Mouse (Mus musculus): Measurements from ENCODE around the gene Brip1.
"Not testable (repeated sequence)": the region's sequence is repeated elsewhere in the genome, so short reads cannot be mapped to it uniquely, and the experiment has no call there.

Gene Brip1

DNA sequence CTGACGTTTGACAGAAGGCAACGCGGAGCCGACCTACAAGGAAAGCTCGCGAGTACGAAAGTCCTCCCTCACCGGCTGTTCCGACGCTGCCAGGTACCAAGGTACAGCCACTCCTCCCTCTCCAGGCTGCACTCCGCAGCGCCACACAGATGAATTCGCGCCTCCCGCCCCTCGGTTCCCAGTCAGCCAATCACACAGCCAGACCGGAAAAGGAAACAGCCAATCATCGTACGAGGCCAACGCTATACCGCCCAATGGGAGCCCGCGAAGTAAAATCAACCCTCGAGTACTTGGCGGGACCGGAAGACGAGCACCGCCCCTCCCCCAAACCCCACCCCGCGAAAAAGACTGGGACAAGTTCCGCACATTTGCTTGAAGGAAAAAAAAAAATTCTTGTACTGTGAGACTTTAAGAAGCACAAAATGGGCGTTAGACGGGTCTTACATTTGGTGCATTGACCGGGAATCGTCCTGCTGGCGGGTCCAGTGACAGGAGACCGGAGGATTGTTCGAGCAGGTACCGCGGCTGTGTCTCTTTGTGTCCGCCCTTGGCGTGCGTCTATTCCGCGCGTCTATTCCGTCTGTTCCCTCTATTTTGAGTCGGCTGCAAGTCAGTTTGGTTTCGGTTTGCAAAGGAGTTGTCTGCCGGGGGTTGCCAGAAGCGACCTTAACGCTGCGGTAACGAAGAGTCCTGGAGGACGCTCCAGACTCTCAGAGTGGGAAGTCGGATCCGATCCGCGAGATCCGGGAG, at the start of gene Brip1:
Gene Brip1 (minus strand): TSS at position 157 of the 750 bp plus-strand sequence.
- CTCF ChIA-PET = interaction anchor here (0.7 kb wide), 1 partner anchor 22 kb away, joined by 4 read pairs; no protein-coding TSS in a partner anchor

DNA sequence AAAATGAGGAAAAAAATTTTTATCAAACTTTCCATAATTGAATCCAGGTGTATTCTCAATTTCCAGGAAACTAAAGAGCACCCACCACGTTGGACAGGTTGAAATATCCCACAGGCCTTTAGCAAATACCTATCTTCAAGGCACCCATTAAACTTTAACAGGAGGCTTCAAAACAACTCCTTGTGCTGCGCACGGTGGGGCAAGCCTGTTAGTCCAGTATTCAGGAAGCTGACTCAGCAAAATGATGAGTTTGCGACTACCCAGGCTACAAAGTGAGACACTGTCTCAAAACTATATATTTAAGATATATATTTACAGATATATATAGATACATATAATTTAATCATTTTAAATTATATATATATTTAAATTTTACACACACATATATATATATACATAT, 31.5 kb upstream of the Brip1 start:
- CTCF ChIA-PET = interaction anchor here (0.7 kb wide), 1 partner anchor 289 kb away, joined by 4 read pairs; no protein-coding TSS in a partner anchor

DNA sequence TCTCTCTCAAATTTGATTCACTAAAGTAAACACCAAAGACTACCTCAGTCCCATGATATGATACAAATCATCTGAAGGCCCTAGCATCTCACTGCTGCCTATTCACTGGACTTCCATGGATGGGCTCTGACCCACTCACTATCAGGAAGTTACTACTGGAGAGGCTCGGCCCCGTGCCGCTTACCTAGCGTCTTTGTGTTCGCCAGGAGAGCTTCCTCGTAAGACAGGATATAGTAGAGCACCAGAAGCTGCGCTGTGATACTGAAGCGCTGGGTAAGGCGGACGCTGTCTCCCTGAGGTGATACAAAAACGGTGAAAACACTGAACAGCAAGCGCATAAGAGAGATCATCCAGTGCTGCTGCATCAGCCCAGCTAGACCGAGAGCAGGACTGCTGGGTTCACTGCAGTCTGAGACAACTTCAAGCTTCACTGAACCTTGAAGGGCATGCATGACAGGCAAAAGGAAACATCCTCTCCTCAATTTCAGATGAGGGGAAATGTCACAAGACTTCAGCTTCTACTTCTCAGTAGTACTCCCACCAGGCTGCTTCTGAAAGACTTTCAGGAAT, 30.9 kb upstream of the Brip1 start:
- CTCF ChIA-PET = no interaction called here

DNA sequence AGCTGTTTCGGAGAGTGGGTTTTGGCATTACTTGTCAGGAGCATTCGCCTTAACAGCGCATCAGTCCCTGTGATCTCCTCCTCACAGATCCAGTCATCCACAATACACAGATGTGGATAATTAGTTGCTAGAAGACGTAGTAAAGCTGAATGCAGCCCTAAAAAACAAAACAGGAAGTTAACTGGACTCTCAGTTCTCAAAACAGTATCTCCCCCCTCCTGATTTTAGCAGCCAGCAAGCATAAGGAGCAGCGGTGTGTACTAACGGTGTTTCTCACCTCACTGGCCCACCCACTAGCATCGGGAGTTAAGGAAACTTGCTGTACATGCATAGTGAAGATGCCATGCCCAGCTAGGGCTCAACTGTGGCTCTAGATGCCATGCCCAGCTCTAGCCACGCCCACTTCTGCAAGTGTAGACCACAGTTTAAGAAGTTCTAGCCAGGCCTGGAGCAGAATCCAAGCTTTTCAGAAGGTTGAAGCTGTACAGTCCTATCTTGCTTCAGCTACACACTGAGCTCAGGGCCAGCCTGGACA, 25.7 kb upstream of the Brip1 start:
- CTCF ChIA-PET = interaction anchor here (0.5 to 0.8 kb wide), 2 partner anchors 11 to 336 kb away, joined by 3 read pairs; no protein-coding TSS in a partner anchor

DNA sequence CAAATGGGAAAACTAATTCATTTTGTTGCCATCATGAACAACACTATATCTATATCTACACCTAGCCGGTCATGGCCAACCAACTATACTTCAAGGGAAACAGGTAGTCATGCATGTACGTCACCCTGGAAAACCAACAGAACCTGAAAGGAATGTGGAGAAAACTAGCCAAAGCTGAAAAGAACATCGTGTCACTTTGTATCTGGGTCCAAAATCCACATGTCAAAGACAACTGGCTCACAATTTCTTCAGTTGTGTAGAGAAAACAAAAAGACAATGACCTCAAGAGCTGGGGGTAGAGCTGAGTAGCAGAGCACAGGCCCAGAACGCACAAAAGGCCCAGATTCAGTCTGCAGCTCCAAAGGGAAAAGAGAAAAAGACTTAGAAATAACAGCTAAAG, 24.8 kb upstream of the Brip1 start:
- CTCF ChIA-PET = no interaction called here

DNA sequence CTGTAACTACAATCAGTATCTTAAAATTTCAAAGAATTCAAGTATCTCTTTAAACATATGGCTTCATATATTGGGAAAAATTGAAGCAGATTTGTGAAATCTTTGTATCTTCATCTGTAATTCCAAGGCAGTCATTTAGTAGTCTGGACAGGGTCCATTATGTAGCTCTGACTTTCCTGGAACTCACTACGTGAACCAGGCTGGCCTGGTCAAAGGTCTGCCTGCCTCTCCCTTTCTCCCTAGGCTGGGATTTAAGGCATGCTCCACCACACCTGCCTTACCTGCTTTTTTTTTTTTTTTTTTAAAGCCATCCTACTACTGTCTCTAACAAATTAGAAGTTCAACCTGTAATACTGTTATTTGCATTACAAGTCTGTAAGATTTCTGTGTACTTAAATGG, 10.8 kb upstream of the Brip1 start:
- CTCF ChIA-PET = interaction anchor here (0.5 to 0.6 kb wide), 2 partner anchors 146 to 456 kb away, joined by 3 to 4 read pairs; no protein-coding TSS in a partner anchor

DNA sequence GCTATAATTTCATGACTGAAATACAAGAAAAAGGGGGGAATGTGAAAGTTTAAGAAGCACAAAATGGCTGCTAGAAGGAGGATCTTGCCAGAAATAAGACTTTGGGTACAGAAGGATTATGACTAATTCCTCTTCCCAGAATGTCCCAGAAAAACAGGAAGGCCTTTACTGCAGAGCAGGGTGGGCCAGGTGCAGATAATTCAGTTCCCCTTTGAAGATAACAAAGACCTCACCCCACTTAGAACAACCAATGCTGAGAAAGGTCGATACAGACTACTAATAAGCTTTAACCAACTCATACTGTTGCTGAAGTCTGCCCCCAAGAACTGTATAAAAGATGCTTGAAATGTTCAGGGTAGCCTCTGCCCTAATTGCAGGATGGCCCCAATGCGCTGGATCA, 8.1 kb upstream of the Brip1 start:
- CTCF ChIA-PET = no interaction called here

DNA sequence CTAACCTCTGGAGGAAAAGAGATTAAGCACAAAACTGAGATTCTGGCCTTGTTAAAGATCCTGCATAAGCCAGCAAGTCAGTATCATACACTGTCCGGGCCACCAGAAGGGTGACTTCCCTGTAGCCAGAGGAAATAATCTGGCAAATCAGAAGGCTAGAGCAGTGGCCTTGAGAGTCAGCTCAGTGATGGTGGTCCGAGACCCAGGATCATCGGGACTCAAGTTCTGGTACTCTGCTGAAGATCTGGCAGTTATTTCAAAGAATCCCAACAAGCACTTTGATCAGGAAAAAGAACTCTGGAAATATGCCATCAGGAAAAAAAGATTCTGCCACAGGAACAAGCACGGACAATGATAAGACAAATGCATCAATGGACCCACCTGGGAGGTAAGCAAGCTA, 4.9 kb upstream of the Brip1 start:
- CTCF ChIA-PET = no interaction called here

DNA sequence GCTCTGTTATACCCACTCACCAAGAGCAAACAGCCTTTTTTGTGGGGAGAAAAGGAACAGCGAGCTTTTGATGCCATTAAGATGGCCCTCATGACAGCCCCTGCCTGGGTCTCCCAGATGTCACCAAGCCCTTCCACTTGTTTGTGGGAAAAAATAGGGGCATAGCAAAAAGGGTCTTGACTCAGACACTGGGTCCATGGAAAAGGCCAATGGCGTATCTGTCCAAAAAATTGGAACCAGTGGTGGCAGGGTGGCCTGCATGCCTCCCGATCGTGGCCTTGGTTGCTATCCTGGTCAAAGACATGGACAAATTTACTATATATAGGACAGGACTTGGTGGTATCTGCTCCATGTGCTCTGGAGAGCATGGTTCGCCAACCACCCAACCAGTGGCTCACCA, 4.0 kb upstream of the Brip1 start:
- CTCF ChIA-PET = no interaction called here

DNA sequence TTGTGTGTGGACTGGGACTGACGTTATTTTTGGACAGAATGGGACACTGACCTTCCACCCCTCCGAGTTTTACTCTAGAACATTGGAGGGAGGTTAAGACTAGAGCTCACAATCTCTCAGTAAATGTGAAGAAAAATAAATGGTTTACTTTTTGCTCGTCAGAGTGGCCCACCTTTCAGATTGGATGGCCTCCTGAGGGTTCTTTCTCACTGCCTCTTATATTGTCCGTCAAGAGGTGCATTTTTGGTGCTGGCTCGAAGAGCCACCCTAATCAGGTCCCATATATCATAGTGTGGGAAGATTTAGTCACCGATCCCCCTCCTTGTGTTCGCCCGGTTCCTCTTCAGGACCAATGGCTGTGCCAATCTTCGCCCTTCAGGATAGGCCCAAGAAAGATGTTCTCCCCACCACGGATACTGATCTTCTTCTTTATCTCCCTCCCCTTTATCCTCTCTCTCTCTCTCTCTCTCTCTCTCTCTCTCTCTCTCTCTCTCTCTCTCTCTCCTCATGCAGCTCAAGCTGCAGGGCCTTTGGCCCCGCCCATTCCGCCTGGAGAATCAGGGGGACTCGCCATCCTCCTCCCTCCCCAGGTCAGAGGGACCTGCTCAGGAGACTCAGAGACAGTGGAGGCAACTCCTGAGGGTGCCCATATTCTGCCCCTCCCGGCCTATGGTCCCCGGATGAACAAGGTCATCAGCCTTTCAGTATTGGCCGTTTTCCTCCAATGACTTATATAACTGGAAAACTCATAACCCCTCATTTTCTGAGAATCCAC, 1.1 kb upstream of the Brip1 start:
- CTCF ChIA-PET = no interaction called here

DNA sequence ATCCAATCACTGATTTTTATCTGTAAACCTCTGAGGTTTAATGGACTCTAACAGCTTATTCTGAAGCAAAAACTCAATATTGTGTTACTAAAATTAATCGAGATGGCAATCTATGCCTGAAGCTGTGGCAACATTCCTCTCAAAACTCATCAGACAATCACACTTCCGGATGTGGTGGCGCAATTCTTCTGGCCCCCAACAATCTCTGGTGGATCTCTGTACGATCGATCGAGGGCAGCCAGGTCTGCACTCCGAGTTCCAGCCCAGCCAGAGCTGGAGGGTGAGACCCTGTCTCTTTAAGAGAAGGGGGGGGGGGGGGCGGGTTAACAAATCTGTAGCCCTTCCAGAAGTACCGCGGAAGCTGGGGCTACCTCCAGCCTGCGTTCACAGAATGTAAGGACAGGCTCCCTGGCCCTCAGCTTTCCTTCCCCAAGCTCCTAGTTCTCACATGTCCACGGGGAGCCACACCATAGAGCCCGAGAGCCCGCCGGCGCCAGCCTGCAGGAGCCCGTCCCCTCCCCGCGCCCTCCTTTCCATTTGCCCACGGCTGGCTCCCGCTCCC, 452 bp downstream of the Brip1 start:
- CTCF ChIA-PET = interaction anchor here (0.7 kb wide), 1 partner anchor 22 kb away, joined by 4 read pairs; no protein-coding TSS in a partner anchor

DNA sequence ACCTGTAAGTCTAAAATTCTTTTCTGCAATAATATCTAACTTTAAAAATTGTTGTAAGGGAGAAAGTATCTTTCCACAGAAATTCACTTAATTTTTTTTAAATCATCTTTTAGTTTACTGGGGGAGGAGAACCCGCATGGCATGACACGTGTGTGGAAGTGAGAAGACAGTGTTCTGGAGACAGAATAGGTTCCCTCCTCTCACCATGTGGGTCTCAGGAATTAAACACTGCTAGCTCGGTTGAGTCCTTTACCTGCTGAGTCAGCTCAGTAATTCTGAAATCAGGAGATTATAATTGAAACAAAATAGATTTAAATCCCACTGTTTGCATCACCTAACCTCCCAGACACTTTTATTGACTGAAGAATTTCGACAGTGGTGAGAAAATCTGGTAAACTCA, 1.3 kb downstream of the Brip1 start:
- CTCF ChIA-PET = interaction anchor here (0.6 kb wide), 1 partner anchor 295 kb away, joined by 5 read pairs; no protein-coding TSS in a partner anchor

DNA sequence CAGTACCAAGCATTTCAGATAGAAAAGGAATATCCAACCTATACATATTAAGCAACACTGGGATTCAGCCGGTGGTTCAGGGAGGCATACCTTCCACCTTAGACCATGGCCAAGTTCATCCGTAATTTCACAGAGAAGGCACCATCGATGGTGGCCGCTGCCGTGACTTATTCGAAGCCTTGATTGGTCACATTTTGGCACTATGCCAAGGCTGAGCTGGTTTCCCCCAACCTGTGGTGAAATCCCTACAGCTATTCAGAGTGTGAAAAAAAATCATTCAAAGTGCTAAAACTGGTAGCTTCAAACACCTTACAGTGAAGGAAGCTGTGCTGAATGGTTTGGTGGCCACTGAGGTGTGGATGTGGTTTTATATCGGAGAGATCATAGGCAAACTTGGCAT, 15.8 kb downstream of the Brip1 start:
- CTCF ChIA-PET = not testable (repeated sequence)

DNA sequence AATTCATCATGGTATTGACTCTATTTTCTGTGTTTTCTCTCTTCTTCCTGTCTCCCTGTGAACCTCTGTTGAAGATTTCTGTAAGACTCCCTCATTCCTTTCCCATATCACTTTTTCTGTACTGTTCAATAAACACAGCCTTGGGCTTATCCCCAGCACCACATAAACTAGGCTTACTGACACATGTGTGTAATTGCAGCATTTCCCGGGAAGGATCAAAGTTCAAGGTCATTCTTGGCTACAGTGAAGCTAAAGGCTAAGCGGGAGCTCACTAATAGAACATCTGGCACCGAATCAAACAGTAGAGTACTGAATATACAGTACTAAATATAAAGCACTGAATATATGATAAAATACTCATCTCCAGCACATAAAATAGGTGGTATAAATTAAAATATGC, 25.2 kb downstream of the Brip1 start:
- CTCF ChIA-PET = no interaction called here

DNA sequence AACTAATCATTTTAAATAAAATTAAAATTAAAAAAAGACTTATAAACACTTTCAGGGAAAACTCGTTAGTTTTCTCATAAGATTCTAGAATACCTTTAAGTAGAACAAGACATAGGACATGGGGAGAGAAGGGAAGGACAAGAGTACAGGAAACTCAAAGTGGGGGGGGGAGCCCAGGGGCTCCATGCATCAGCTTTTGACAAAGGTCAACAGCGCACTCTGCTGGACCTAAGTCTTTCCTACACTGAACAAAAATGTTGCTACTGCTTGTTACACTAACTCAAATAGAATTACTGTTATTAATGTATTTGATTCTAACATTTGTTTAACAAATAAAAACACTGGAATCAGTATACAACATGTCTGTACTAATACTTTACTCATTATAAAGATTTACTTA, 26.8 kb downstream of the Brip1 start:
- CTCF ChIA-PET = interaction anchor here (0.6 to 1.0 kb wide), 2 partner anchors 101 to 259 kb away, joined by 3 read pairs; no protein-coding TSS in a partner anchor

DNA sequence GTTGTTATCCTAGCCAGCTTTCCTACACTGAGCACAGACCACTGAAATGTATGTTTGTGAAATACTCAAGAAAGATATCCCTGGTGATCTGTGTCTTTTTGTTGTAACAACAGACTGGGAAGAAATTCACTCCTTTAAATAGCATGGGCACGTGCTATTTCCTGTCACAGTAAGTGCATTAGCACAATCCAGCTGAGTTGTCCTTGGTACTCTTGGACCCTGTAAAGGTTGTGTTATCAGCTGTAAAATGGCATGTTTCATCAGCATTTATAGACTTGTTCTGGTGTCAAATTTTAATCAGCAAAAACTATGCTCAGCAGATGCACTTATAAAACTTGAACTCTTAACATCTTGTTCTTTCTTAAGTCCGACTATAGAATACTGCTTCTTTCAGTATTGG, 30.2 kb downstream of the Brip1 start:
- CTCF ChIA-PET = no interaction called here

DNA sequence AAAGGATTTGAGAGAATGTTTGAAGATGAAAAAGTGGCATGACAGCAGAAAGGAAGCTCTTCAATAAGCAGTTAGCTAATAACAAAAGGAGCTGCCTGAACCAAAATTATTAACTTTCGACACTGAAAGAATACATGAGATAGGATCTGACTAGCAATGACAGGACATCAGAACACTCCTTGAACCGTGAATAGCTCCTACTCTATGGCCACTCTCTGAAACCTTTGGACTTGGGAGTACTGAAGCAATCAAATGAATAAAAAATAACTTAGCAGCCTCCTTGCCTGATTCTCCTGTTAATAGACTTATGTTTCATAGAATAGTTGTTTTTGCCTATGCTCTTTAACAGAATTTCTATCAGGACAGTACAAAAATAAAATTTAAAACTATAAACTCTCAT, 40.7 kb downstream of the Brip1 start:
- CTCF ChIA-PET = interaction anchor here (0.5 kb wide), 1 partner anchor 909 kb away, joined by 5 read pairs; no protein-coding TSS in a partner anchor

DNA sequence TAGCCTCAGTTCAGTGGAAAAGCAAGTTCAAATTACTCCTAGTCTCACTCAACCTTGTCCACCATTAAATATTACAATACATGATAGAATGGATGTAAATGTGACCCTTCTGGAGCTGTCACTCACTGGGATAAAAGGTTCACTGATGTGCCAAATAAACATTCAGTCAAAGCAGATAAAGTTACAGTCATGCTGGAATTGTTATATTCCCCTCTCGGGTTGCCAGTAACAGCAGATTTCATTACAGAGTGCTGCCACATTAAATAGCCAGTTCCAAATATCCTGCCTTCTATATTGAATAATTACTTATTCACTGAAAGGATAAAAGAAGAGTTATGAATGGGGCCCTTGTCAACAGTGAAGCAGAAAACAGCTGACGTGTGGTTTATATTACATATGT, 42.0 kb downstream of the Brip1 start:
- CTCF ChIA-PET = no interaction called here

DNA sequence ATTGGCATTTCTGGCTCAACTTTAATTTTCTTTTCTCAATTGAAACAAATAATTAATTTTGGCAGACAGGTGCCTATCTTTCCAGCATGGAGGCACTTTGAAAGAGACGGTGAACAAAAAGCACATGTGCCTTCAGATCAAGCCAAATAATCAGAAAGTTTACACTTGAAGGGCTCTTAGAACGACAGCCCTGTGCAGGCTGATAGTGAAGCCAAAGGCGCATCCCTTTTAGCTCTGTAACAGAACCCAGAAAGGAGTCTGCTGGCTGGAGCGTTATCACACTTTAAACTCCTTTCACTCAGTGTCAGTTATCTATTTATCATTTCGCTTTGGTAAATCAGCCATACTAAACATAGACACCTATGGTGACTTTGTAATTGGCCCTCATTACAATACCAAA, 45.4 kb downstream of the Brip1 start:
- CTCF ChIA-PET = no interaction called here

DNA sequence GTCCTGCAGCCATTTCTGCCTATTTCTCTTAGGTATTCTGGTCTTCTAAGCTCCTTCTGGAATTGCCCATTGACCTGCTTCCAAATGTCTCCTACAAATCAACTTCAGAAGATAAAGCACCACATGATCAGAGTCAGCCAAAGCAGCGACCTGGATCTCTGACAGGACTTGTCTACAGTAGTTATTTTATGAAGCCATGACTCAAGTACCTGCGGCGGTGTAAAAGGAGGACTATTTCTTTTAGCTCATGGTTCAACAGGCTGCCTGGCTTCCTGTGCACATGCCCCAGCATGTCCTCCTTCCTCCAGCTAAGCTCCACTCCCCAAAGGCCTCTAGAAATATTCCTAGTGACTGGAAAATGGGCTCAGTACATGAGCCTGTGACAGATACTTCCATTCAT, 69.7 kb downstream of the Brip1 start:
- CTCF ChIA-PET = interaction anchor here (0.7 kb wide), 1 partner anchor 29 kb away, joined by 3 read pairs; no protein-coding TSS in a partner anchor

DNA sequence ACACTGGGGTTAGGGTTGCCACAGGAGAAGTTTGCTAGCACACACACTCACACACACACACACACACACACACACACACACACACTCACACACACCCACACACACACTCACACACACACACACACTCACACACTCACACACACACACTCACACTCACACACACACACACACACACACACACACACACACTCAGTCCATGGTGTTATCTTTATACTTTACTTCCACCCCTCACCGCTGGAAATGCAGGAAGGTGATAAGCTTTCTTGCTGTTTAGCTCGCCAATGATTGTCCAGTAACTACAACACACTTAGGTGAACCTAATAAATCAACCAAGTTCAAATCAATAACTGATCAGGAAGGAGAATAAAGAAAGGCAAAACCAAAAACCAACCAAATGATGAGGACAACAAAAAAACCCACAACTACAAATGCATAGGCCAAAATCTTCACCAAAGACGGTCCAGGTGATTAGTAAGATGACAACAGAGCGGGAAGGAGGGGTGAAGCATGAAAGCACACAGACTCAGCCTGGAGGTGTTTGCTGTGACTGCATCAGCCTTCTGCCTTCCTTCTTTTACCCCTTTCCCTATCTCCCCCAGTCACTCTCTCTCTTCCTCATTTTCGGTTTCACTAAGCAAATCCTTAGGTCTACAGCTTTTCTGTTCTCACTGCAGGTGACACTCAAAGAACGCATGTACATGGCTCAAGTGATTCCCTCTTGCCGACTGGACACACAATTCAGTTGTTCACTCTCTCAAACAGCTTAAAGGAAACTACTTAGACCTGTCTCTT, 83.7 kb downstream of the Brip1 start:
- CTCF ChIA-PET = interaction anchor here (0.7 kb wide), 1 partner anchor 593 kb away, joined by 7 read pairs; no protein-coding TSS in a partner anchor

Measured in spleen, embryonic (tissue).